Mouse (Mus musculus) midbrain, postnatal 0 days (tissue): ENCODE results near the gene Fbxo3. TPM values are rescaled to one million over a fixed set of nuclear protein-coding genes. Genes with fewer than 3 reads are reported as not detected.
"Not testable (repeated sequence)": the region's sequence is repeated elsewhere in the genome, so short reads cannot be mapped to it uniquely, and the experiment has no call there.

Experiments used
- ATAC-seq: fragments of 200-750 bp; cut with Nextera tagmentation; 2 replicates; pipeline ENCODE4 v1.8.0; 2017; ENCODE audit warnings: moderate number of reproducible peaks, mild to moderate bottlenecking, moderate TSS enrichment, moderate library complexity; ENCODE audit not compliant: low FRiP score
- DNase-seq: peaks from one replicate; pipeline ENCODE4 v3.0.0-alpha.2; 2015; ENCODE audit warnings: low spot score
- H3K27ac ChIP-seq: fragments of 300-500 bp; sonication (generic); 2 replicates; pipeline ENCODE4 v1.5.1; 2014; ENCODE audit warnings: low read depth, mild to moderate bottlenecking, low read length, mixed read lengths
- H3K27me3 ChIP-seq: fragments of 300-500 bp; sonication (generic); 2 replicates; pipeline ENCODE4 v1.6.1; 2014; ENCODE audit warnings: low read length, control low read depth, mixed read lengths; ENCODE audit not compliant: insufficient read depth
- H3K36me3 ChIP-seq: fragments of 300-500 bp; sonication (generic); 2 replicates; pipeline ENCODE4 v1.6.1; 2014; ENCODE audit warnings: low read length, control low read depth, mixed read lengths; ENCODE audit not compliant: insufficient read depth
- H3K4me1 ChIP-seq: fragments of 300-500 bp; sonication (generic); 2 replicates; pipeline ENCODE4 v1.6.1; 2014; ENCODE audit warnings: mild to moderate bottlenecking, control low read depth, antibody characterized with exemption, low read length, mixed read lengths; ENCODE audit not compliant: insufficient read depth
- H3K4me2 ChIP-seq: fragments of 300-500 bp; sonication (generic); 2 replicates; pipeline ENCODE4 v1.6.1; 2014; ENCODE audit warnings: low read depth, mild to moderate bottlenecking, low read length, mixed read lengths; ENCODE audit not compliant: poor library complexity, severe bottlenecking
- H3K4me3 ChIP-seq: fragments of 300-500 bp; sonication (generic); 2 replicates; pipeline ENCODE4 v1.5.1; 2014; ENCODE audit warnings: low read depth, mild to moderate bottlenecking, low read length, moderate library complexity
- H3K9ac ChIP-seq: fragments of 300-500 bp; sonication (generic); replicated peaks from 2 replicates; pipeline ENCODE4 v1.6.1; 2014; ENCODE audit warnings: mild to moderate bottlenecking, low read length, moderate library complexity, mixed read lengths; ENCODE audit not compliant: poor library complexity, severe bottlenecking
- H3K9me3 ChIP-seq: fragments of 300-500 bp; sonication (generic); 2 replicates; pipeline ENCODE4 v1.6.1; 2016; ENCODE audit warnings: low read length, control low read depth
- CTCF ChIP-seq: IDR thresholded peaks from 2 replicates; pipeline ENCODE4 v1.5.1; 2016; ENCODE audit warnings: antibody characterized with exemption, mild to moderate bottlenecking
- WGBS: fragments of 180-500 bp; shearing (Covaris S2); extraction: QIAGEN DNeasy Blood & Tissue Kit; methylation state at CpG from one replicate; pipeline ENCODE4 v1.1.7; 2014; 5-methylcytosine and 5-hydroxymethylcytosine counted together
- polyA plus RNA-seq: library from polyadenylated mRNA; unstranded; fragments of >200 nt; fragmentation: Nextera tagmentation; extraction: Ambion mirVana; gene quantifications from 2 replicates; pipeline ENCODE4 v1.2.1, GENCODE M21; 2015
- total RNA-seq: library from RNA; depleted of rRNA; stranded (reverse); fragments of >200 nt; gene quantifications from 2 replicates; pipeline ENCODE4 v1.2.3, GENCODE M21; 2014; rRNA removed

Fbxo3 gene
- total and polyA plus RNA-seq, 2 experiments from 2014 or later, result 69.3 to 73.2 TPM

DNA sequence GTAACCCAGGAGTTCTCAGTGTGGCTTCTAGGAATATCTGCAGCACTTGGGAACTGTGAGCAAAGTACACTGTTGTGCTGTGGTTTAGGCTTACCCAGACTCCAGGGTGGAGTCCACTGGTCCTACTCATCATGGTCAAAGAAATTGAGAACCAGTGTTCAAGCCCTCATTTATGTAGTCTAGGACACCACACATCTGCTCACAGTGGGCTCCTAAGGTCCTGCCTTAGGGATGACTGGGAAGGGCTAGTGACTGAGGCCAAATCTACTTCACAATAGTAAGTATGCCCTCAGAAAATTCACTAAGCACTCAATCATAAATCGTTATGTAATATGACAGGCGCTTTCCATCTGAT, 71.7 kb downstream of the Fbxo3 start:
- WGBS, result 96% methylated on average over 2 of the region's 2 CpGs
- no peak for ATAC-seq
- Histone ChIP-seq H3K4me3 (no peak overlapping the region), H3K4me2 (no peak overlapping the region), H3K27me3 (no peaks in the 10 kb centered on the region), H3K27ac (no peak overlapping the region), H3K9me3 (no peaks in the 10 kb centered on the region), H3K4me1 (no peaks in the 10 kb centered on the region), H3K36me3 (no peaks in the 10 kb centered on the region), H3K9ac (no peak overlapping the region)
- no peak for DNase-seq
- TF ChIP-seq CTCF, result no peak

DNA sequence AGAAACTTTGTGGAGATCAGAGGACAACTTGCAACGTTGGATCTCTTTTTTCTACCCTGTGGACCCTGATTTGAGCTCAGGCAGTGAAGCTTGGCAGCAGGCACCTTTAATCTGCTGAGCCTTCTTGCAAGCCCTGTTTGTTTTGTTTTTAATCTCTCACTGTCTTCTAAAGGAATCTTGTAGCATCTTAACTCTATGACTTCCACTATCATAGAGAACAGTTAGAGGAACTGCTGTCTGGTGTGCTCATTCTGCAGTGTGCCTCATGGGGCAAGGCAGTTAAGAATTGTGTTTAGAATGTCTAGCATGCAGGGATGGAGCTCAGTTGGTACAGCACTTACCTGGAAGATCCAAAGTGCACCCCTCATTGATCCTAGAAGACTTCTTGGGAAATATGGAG, 72.4 kb downstream of the Fbxo3 start:
- DNase-seq (no peak), ATAC-seq (no peak)
- Histone ChIP-seq H3K4me1 (no peaks in the 10 kb centered on the region), H3K9ac (no peak overlapping the region), H3K27ac (no peak overlapping the region), H3K36me3 (no peaks in the 10 kb centered on the region), H3K4me2 (no peak overlapping the region), H3K9me3 (no peaks in the 10 kb centered on the region), H3K4me3 (no peak overlapping the region), H3K27me3 (no peaks in the 10 kb centered on the region)
- no peak for TF ChIP-seq CTCF
- 11% methylated on average over 1 of the region's 1 CpGs for WGBS

DNA sequence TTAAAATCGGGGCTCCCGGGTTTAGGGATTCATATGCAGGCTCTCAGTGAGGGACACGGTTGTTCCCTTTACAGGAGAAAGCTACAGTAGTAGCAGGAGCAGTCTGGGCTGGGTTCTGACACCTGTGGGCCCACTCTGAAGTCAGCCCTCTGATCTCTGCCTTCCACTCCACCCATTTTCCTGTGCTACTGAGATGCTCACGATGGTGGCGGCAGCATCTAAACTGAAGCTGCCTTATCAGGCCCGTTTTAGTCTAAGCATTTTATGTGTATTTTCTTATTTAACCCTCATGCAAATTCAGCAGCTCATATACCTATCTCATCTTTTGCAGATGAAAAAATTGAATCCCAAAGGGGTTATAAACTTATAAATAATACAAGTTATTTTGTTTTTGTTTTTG, 77.3 kb downstream of the Fbxo3 start:
- no peaks in the 10 kb centered on the region for H3K4me1 ChIP-seq
- H3K4me3 ChIP-seq, result no peak overlapping the region
- 86% methylated on average over 6 of the region's 6 CpGs for WGBS
- H3K27me3 ChIP-seq, result no peaks in the 10 kb centered on the region
- H3K9me3 ChIP-seq, result no peaks in the 10 kb centered on the region
- no peak overlapping the region for H3K27ac ChIP-seq
- ATAC-seq, result no peak
- DNase-seq, result no peak
- H3K9ac ChIP-seq, result no peak overlapping the region
- H3K4me2 ChIP-seq, result no peak overlapping the region
- TF ChIP-seq CTCF, result no peak
- H3K36me3 ChIP-seq, result no peaks in the 10 kb centered on the region

DNA sequence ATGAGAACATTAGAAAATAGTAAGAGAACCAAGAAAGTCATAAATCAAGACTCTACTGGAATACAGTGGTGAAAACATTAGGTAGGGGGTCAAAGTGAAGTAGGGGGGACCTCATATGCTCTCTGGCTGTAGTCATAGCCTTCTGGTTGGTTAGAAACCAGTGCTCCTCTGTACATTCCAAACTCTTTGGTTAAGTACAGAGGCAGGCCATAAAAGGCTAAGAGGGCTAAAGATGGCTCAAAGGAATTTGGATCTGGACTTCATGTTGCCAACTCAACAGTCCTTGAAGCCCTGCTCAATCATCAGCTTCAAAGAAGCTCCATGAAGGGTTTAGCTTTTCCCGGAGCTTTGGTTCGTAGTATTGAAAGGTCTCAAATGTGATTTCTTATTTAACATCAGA, 81.5 kb downstream of the Fbxo3 start:
- not testable (repeated sequence) for H3K36me3 ChIP-seq

DNA sequence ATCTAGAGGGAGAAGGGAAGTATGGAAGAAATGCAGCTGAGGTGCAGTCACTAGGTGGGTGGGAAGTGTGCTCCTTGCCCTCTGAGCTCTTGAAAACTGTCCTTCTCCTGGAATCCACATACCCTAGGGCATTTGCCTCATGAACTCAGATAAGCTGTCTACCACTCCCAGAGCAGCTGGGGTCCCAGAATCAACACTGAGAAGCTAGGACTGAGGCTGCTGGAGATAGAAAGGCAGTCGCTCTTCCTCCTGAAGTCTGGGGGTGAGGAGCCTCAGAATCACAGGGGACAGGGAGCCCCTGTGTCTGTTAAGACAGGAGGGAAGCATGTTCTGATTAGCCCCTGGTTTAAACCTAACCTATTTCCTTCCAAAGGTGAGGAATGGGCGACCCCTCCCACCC, 82.0 kb downstream of the Fbxo3 start:
- Histone ChIP-seq H3K9ac (no peak overlapping the region), H3K4me1 (no peaks in the 10 kb centered on the region), H3K4me3 (no peak overlapping the region), H3K27me3 (no peaks in the 10 kb centered on the region), H3K36me3 (no peaks in the 10 kb centered on the region), H3K4me2 (no peak overlapping the region), H3K27ac (no peak overlapping the region), H3K9me3 (no peaks in the 10 kb centered on the region)
- no peak for TF ChIP-seq CTCF
- WGBS, result 82% methylated on average over 2 of the region's 2 CpGs
- ATAC-seq (no peak), DNase-seq (no peak)

More for the DNA sequence above, 81.5 kb downstream of the Fbxo3 start:
- WGBS, result 88% methylated on average over 2 of the region's 2 CpGs
- H3K4me1 ChIP-seq, H3K9me3 ChIP-seq, H3K27me3 ChIP-seq, H3K9ac ChIP-seq, H3K4me2 ChIP-seq, H3K27ac ChIP-seq, ATAC-seq, DNase-seq, H3K4me3 ChIP-seq: not testable (repeated sequence)

DNA sequence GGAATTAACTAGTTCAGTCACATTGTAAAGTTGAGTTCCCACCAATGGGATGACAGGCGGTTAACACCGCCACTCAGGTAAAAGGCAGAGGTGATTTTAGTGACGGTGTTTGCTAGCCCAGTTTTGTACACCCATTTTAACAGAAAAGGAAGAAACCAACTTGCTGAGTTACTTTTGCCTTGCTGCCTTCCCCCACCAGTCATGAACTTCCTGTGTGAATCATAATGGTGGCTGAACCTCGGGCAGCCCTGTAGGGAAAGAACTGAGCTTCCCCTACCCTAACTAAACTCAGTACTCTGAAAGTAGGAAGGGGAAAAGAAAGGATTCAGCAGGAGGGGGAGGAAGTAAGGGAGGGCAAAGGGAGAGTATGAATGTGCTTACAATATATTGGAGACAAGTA, 82.5 kb downstream of the Fbxo3 start:
- no peak overlapping the region for H3K4me2 ChIP-seq
- 92% methylated on average over 4 of the region's 4 CpGs for WGBS

DNA sequence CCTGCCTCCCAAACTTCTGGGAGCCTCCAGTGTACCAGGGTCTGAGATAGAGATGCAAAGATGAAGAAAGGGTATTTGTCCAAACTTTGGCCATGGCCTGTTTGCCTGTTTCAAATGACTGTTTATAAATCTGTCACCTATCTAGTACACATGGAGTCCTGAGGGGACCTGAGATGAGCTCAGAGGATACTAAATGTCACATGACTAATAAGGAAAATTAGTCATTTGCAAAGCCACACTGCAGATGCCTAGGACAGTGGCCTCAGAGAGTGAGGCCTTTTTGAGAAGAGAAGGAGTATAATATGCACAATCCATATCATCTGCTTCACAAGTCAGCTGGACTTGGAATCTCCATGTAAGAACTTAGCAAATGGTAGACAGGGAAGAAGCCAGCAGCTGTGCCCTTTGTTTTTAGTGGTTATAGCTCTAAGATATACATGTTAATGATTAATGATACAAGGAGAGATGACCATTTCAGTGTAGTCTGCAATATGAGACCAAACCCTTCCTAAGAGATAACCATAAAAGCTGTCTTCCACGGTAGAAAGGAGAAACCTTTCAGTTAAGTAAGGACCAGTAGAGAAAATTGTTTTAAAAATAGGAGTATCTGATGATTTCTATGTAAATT, 83.8 kb downstream of the Fbxo3 start:
- ATAC-seq, H3K4me2 ChIP-seq, H3K27me3 ChIP-seq, H3K36me3 ChIP-seq, DNase-seq, H3K4me3 ChIP-seq, H3K9ac ChIP-seq, H3K9me3 ChIP-seq, H3K4me1 ChIP-seq, H3K27ac ChIP-seq: not testable (repeated sequence)
- no CpG with 5 or more reads among the region's 1 CpGs for WGBS

More for the DNA sequence above, 82.5 kb downstream of the Fbxo3 start:
- no peaks in the 10 kb centered on the region for H3K4me1 ChIP-seq
- no peak overlapping the region for H3K9ac ChIP-seq
- H3K36me3 ChIP-seq, result no peaks in the 10 kb centered on the region
- DNase-seq, result no peak
- no peak for TF ChIP-seq CTCF
- no peak overlapping the region for H3K4me3 ChIP-seq
- no peak for ATAC-seq
- no peaks in the 10 kb centered on the region for H3K27me3 ChIP-seq
- H3K27ac ChIP-seq, result no peak overlapping the region
- no peaks in the 10 kb centered on the region for H3K9me3 ChIP-seq

Other genes with a start within 250 kb of the Fbxo3 start
- 269 and 307 TPM in 2 replicates for gene Caprin1, start 230.1 kb upstream of the Fbxo3 start, total RNA-seq
- gene Caprin1, start 230.1 kb upstream of the Fbxo3 start, polyA plus RNA-seq, result 211 and 226 TPM in 2 replicates
- 16.1 and 22.2 TPM in 2 replicates for gene Lmo2, start 69.7 kb upstream of the Fbxo3 start, total RNA-seq
- gene Lmo2, start 69.7 kb upstream of the Fbxo3 start, polyA plus RNA-seq, result 22.9 and 23.4 TPM in 2 replicates
- gene 4931422A03Rik, start 640 bp downstream of the Fbxo3 start, total RNA-seq, result not detected in 2 replicates
- gene 4931422A03Rik, start 640 bp downstream of the Fbxo3 start, polyA plus RNA-seq, result 2.2 and 2.8 TPM in 2 replicates
- 0.19 TPM in 1 of 2 replicates, not detected in the other for gene Gm10912, start 38.1 kb downstream of the Fbxo3 start, total RNA-seq
- gene Gm10912, start 38.1 kb downstream of the Fbxo3 start, polyA plus RNA-seq, result not detected in 2 replicates
- not detected in 2 replicates for gene Gm10799, start 40.8 kb downstream of the Fbxo3 start, total RNA-seq
- gene Gm10799, start 40.8 kb downstream of the Fbxo3 start, polyA plus RNA-seq, result not detected in 2 replicates
- gene Cd59b, start 42.1 kb downstream of the Fbxo3 start, total RNA-seq, result 1.5 TPM in 1 of 2 replicates, not detected in the other
- 1.5 and 2.4 TPM in 2 replicates for gene Cd59b, start 42.1 kb downstream of the Fbxo3 start, polyA plus RNA-seq
- gene Cd59a, start 68.1 kb downstream of the Fbxo3 start, total RNA-seq, result 3.2 and 5.7 TPM in 2 replicates
- 13.1 and 14.6 TPM in 2 replicates for gene Cd59a, start 68.1 kb downstream of the Fbxo3 start, polyA plus RNA-seq
- gene A930018P22Rik, start 95.0 kb downstream of the Fbxo3 start, total RNA-seq, result not detected in 2 replicates
- 0.26 TPM in 1 of 2 replicates, not detected in the other for gene A930018P22Rik, start 95.0 kb downstream of the Fbxo3 start, polyA plus RNA-seq